Mouse (Mus musculus) limb, embryonic 10.5 days (tissue): ENCODE measurements at regions not wholly inside any gene's neighbourhood (a gene's known extent, or its start where the extent isn't known, plus 50 kb on each side); places are given as distances from the start of the nearest gene placed in this dataset.

Experiments
- DNase-seq: peaks from one replicate; pipeline ENCODE4 v3.0.0-alpha.2; 2017; ENCODE audit warnings: low spot score
- H3K27ac ChIP-seq: fragments of 300-500 bp; sonication (generic); 2 replicates; pipeline ENCODE4 v1.5.1; 2016; ENCODE audit warnings: mild to moderate bottlenecking
- H3K27me3 ChIP-seq: fragments of 300-500 bp; sonication (generic); 2 replicates; pipeline ENCODE4 v1.6.1; 2016; ENCODE audit warnings: low read depth, mild to moderate bottlenecking; ENCODE audit not compliant: poor library complexity, severe bottlenecking
- H3K36me3 ChIP-seq: fragments of 300-500 bp; sonication (generic); 2 replicates; pipeline ENCODE4 v1.6.1; 2016; ENCODE audit warnings: mild to moderate bottlenecking, moderate library complexity
- H3K4me1 ChIP-seq: fragments of 300-500 bp; sonication (generic); 2 replicates; pipeline ENCODE4 v1.6.1; 2016
- H3K4me3 ChIP-seq: fragments of 300-500 bp; sonication (generic); 2 replicates; pipeline ENCODE4 v1.5.1; 2016; ENCODE audit warnings: mild to moderate bottlenecking, moderate library complexity
- H3K9me3 ChIP-seq: fragments of 300-500 bp; sonication (generic); replicated peaks from 2 replicates; pipeline ENCODE4 v1.6.1; 2016; ENCODE audit warnings: mild to moderate bottlenecking
- WGBS: fragments of 180-500 bp; shearing (Covaris S2); methylation state at CpG from one replicate; pipeline ENCODE4 v1.1.7; 2016; 5-methylcytosine and 5-hydroxymethylcytosine counted together

GRCm38 (mm10) chr9:61748416-61748815 lies 165.9 kb downstream of the Rplp1 start:
- Histone ChIP-seq H3K4me1 (peaks cover 7% of the 10 kb centered on the region; the same call in 1 of the 2 replicates), H3K27ac (no peak overlapping the region), H3K9me3 (no peaks in the 10 kb centered on the region), H3K36me3 (no peaks in the 10 kb centered on the region), H3K4me3 (no peak overlapping the region), H3K27me3 (peaks cover 9% of the 10 kb centered on the region; the same call in 1 of the 2 replicates)
- no peak for DNase-seq

- DNase-seq = no peak
- Histone ChIP-seq H3K4me1 (peaks cover 7% of the 10 kb centered on the region; the same call in 1 of the 2 replicates), H3K27me3 (no peaks in the 10 kb centered on the region), H3K36me3 (no peaks in the 10 kb centered on the region), H3K9me3 (no peaks in the 10 kb centered on the region), H3K4me3 (no peak overlapping the region), H3K27ac (no peak overlapping the region)
- 75% methylated on average over 6 of the region's 6 CpGs for WGBS
Measured at GRCm38 (mm10) chr9:61746401-61746800, 167.9 kb downstream of the Rplp1 start.

DNA sequence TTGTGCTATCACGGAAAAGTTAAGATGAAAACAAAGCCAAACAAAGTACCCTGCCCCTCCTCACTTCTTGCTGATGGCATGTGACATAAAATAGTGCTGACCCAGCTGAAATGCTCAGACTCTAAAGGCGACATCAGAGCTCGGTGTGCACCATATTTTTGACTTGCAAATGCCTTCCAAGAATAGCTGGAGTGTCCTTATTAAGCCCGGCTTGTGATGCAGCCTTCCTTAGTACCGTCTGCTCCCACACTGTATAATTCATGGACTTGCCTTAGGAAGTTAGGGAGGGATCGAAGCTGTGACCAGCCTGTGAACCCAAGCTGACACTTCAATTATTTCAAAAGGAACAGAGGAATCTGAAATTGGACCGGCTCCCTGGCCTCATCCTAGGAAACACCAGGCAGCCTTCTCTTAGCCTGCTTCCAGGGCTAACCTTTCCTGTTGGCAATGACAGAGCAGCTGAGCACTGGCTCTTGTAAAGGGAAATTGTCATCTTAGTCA lies 169.0 kb downstream of the Rplp1 start:
- peaks cover 7% of the 10 kb centered on the region; the same call in 1 of the 2 replicates for H3K4me1 ChIP-seq
- no peak for DNase-seq
- H3K36me3 ChIP-seq = no peaks in the 10 kb centered on the region
- WGBS = 57% methylated on average over 7 of the region's 7 CpGs
- H3K9me3 ChIP-seq = no peaks in the 10 kb centered on the region
- H3K4me3 ChIP-seq = no peak overlapping the region
- no peaks in the 10 kb centered on the region for H3K27me3 ChIP-seq
- H3K27ac ChIP-seq = no peak overlapping the region

- no peaks in the 10 kb centered on the region for H3K9me3 ChIP-seq
- no peaks in the 10 kb centered on the region for H3K4me1 ChIP-seq
- H3K36me3 ChIP-seq = no peaks in the 10 kb centered on the region
- no peak overlapping the region for H3K27ac ChIP-seq
- H3K27me3 ChIP-seq = no peaks in the 10 kb centered on the region
- H3K4me3 ChIP-seq = no peak overlapping the region
- WGBS = 64% methylated on average over 2 of the region's 2 CpGs
- DNase-seq = no peak
Measured at GRCm38 (mm10) chr9:61733540-61733939, 180.8 kb downstream of the Rplp1 start.

GRCm38 (mm10) chr9:61732747-61733146 lies 181.6 kb downstream of the Rplp1 start:
- Histone ChIP-seq H3K4me3 (no peak overlapping the region), H3K27me3 (0 out of 2 replicates have a peak, but pooled peaks cover 4% of the 10 kb centered on the region), H3K27ac (no peak overlapping the region), H3K9me3 (no peaks in the 10 kb centered on the region), H3K4me1 (peaks cover 4% of the 10 kb centered on the region), H3K36me3 (no peaks in the 10 kb centered on the region)
- DNase-seq = no peak
- 67% methylated on average over 4 of the region's 4 CpGs for WGBS

DNA sequence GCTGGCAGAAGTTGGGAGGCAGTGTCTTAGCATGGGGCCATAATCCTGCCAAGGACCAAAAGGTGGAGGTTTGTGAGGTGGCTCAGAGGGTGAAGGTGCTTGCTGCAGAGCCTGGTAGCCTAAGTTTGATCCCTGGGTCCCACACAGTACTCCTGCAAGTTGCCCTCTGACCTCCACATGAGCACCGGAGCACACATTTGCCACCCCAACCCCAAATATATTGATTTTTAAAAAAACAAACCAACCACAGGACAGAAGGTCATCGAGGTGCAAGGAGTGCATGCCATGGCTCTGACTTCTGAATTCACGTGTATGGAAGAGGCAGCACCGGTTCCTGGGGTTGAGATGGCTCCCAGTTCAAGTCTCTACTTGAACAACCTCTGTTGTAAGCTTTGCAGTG lies 186.2 kb downstream of the Rplp1 start:
- Histone ChIP-seq H3K9me3 (no peaks in the 10 kb centered on the region), H3K27me3 (0 out of 2 replicates have a peak, but pooled peaks cover 12% of the 10 kb centered on the region), H3K4me3 (no peak overlapping the region), H3K36me3 (no peaks in the 10 kb centered on the region), H3K4me1 (peaks cover 6% of the 10 kb centered on the region), H3K27ac (no peak overlapping the region)
- DNase-seq = no peak
- WGBS = 89% methylated on average over 4 of the region's 4 CpGs

DNA sequence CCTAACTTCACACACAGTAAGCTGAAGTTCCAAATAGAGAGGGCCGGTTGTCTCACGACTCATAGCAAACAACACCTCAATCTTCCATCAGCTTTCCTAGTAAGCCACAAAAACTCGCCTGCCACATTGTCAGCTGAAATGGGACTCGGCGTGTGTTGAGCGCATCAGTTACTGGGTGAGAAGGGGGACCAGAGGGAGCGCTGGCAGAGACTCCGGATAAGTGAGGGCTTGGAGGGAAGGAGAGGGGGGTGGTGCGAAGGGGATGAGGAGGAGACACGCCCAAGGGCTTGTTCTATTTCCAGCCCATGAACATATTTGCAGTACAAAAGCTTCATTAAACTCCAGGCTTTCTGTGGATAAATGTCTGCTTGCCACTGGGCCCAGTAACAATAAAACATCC lies 186.7 kb downstream of the Rplp1 start:
- no peak overlapping the region for H3K27ac ChIP-seq
- no peaks in the 10 kb centered on the region for H3K9me3 ChIP-seq
- no peak overlapping the region for H3K4me3 ChIP-seq
- H3K27me3 ChIP-seq = 0 out of 2 replicates have a peak, but pooled peaks cover 12% of the 10 kb centered on the region
- H3K36me3 ChIP-seq = no peaks in the 10 kb centered on the region
- DNase-seq = no peak
- H3K4me1 ChIP-seq = peaks cover 6% of the 10 kb centered on the region
- WGBS = 53% methylated on average over 10 of the region's 10 CpGs

- no peaks in the 10 kb centered on the region for H3K36me3 ChIP-seq
- no peak overlapping the region for H3K27ac ChIP-seq
- WGBS = 91% methylated on average over 2 of the region's 2 CpGs
Measured at GRCm38 (mm10) chr9:61724070-61724469, 190.3 kb downstream of the Rplp1 start.

GRCm38 (mm10) chr9:61723021-61723581 lies 191.2 kb downstream of the Rplp1 start:
- H3K36me3 ChIP-seq = no peaks in the 10 kb centered on the region
- no peaks in the 10 kb centered on the region for H3K9me3 ChIP-seq
- 85% methylated on average over 8 of the region's 8 CpGs for WGBS
- no peak overlapping the region for H3K27ac ChIP-seq
- no peak for DNase-seq
- H3K4me1 ChIP-seq = peaks cover 23% of the 10 kb centered on the region
- no peak overlapping the region for H3K4me3 ChIP-seq
- peaks cover 27% of the 10 kb centered on the region; the same call in 1 of the 2 replicates for H3K27me3 ChIP-seq

More at GRCm38 (mm10) chr9:61724070-61724469, 190.3 kb downstream of the Rplp1 start:
- H3K27me3 ChIP-seq = peaks cover 28% of the 10 kb centered on the region; the same call in 1 of the 2 replicates
- no peak overlapping the region for H3K4me3 ChIP-seq
- no peaks in the 10 kb centered on the region for H3K9me3 ChIP-seq
- DNase-seq = no peak
- peaks cover 23% of the 10 kb centered on the region for H3K4me1 ChIP-seq

GRCm38 (mm10) chr9:61721851-61722250 lies 192.5 kb downstream of the Rplp1 start:
- Histone ChIP-seq H3K36me3 (no peaks in the 10 kb centered on the region), H3K27me3 (peaks cover 25% of the 10 kb centered on the region), H3K4me3 (no peak overlapping the region), H3K9me3 (no peaks in the 10 kb centered on the region), H3K27ac (peak overlapping the region; percentile 59; the same call in 1 of the 2 replicates), H3K4me1 (peaks cover 23% of the 10 kb centered on the region)
- WGBS = 90% methylated on average over 5 of the region's 5 CpGs
- no peak for DNase-seq

DNA sequence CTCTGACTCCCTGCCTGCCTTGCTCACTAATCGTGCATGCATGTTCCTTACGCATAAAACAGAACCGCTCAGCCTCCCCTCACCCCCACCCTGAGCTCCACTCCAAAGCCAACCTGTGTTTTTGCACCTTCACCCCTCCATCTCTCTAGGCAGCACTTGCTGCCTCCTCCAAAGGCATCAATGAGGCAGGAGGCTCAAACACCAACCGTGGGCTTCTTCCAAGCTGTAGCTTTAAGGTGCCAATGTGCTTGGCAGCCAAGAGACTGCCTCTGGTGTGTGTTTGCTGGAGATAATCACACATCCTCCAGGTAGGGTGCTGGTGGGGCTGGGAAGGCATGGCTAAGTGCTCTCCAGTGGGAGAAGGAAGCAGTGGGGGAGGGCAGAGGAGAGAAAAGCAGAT lies 193.3 kb downstream of the Rplp1 start:
- Histone ChIP-seq H3K27me3 (peaks cover 22% of the 10 kb centered on the region), H3K9me3 (no peaks in the 10 kb centered on the region), H3K36me3 (no peaks in the 10 kb centered on the region), H3K4me1 (peaks cover 28% of the 10 kb centered on the region), H3K4me3 (no peak overlapping the region), H3K27ac (peak overlapping the region; percentile 59)
- WGBS = 63% methylated on average over 4 of the region's 4 CpGs
- no peak for DNase-seq

GRCm38 (mm10) chr9:61720206-61720605 lies 194.1 kb downstream of the Rplp1 start:
- Histone ChIP-seq H3K4me3 (no peak overlapping the region), H3K36me3 (no peaks in the 10 kb centered on the region), H3K4me1 (peaks cover 33% of the 10 kb centered on the region), H3K9me3 (no peaks in the 10 kb centered on the region), H3K27me3 (peaks cover 22% of the 10 kb centered on the region), H3K27ac (peak overlapping the region; percentile 59)
- 86% methylated on average over 5 of the region's 5 CpGs for WGBS
- DNase-seq = no peak

DNA sequence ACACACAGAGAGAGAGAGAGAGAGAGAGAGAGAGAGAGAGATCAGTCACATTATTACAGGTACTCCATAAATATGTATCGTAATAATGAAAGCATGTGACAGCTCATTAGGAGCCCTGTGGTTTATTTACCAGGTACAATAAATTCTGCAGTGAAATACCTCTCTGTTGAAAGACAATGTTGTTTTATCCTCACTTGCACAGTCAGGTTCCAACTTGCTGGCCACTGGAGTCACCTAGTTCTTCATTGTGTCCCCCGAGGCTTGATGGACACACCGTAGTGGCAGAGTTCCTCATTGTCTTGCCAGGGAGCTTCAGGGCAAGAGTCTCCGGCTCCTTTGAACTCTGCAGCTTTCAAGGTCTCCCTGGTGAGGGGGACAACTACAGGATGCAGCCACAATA lies 197.6 kb downstream of the Rplp1 start:
- DNase-seq = no peak
- 74% methylated on average over 4 of the region's 4 CpGs for WGBS
- peaks cover 64% of the 10 kb centered on the region for H3K4me1 ChIP-seq
- H3K9me3 ChIP-seq = no peaks in the 10 kb centered on the region
- no peaks in the 10 kb centered on the region for H3K36me3 ChIP-seq
- H3K27me3 ChIP-seq = peaks cover 25% of the 10 kb centered on the region
- H3K27ac ChIP-seq = no peak overlapping the region
- H3K4me3 ChIP-seq = no peak overlapping the region
